ENCODE assay signal across 20 mouse cellular contexts in genomic region chr14:122833666-122834065, GRCm38 (mm10).
DNase-seq lines count a peak whose midpoint lies in the region; TF ChIP-seq lines count a peak whose summit lies in the region.
"Had no signal": no experiment of that assay in that cellular context is flagged by ENCODE, and none has a peak within 500 bp of the region (broad histone marks: within the 10 kb centered on the region; RNA-seq: fewer than 3 reads in every experiment).

No protein-coding gene starts in this region.

- TF ChIP-seq EP300 in MEL (IDR thresholded peaks at IDR 0.05; ENCODE audit: low read depth in 1 of 2, low read length in 2 of 2) = no peak

- TF ChIP-seq RAD21 in MEL (IDR thresholded peaks at IDR 0.05; ENCODE audit: low read depth, low read length) = no peak

- peaks cover 0 to 5% of the 10 kb centered on the region in 2 experiments; a peak in 2 of 4 replicates for H3K36me3 ChIP-seq in MEL (ENCODE audit: control insufficient read depth in 1 of 2, insufficient read depth in 2 of 2, low read length in 2 of 2)
- H3K36me3 ChIP-seq: heart, embryonic 10.5 days; heart, embryonic 13.5 days; hindbrain, embryonic 12.5 days; hindbrain, embryonic 15.5 days had no signal

- TF ChIP-seq POLR2A in MEL (IDR thresholded peaks at IDR 0.05; ENCODE audit: control insufficient read depth in 1 of 2, insufficient read depth in 1 of 2, low read depth in 1 of 2, low read length in 2 of 2, poor library complexity in 1 of 2) = no peak

- no peak for TF ChIP-seq CTCF in MEL (IDR thresholded peaks at IDR 0.05 in 2 of 3, conservative IDR thresholded peaks at IDR 0.05 in 1 of 3; ENCODE audit: control insufficient read depth in 1 of 3, insufficient read depth in 1 of 3, low read depth in 2 of 3, low read length in 3 of 3, poor library complexity in 1 of 3, severe bottlenecking in 1 of 3)

- no peaks in the 10 kb centered on the region for H3K9me3 ChIP-seq in MEL (replicated peaks; ENCODE audit: insufficient read depth, low read length)
- H3K9me3 ChIP-seq: heart, embryonic 10.5 days; heart, embryonic 13.5 days; hindbrain, embryonic 12.5 days had no signal

- H3K9ac ChIP-seq in MEL (ENCODE audit: control insufficient read depth, low read depth, low read length, poor library complexity, severe bottlenecking) = no peak overlapping the region
- H3K9ac ChIP-seq: forebrain, postnatal 0 days; heart, embryonic 13.5 days; hindbrain, embryonic 12.5 days; hindbrain, embryonic 15.5 days had no signal

- H3K4me1 ChIP-seq in MEL (ENCODE audit: control insufficient read depth in 1 of 2, insufficient read depth in 2 of 2, low read length in 2 of 2) = peaks cover 3 to 7% of the 10 kb centered on the region in 2 experiments; a peak in 3 of 4 replicates
- H3K4me1 ChIP-seq: heart, embryonic 10.5 days; hindbrain, embryonic 15.5 days had no signal

- H3K79me2 ChIP-seq in MEL (ENCODE audit: control insufficient read depth, insufficient read depth, low read length, poor library complexity) = no peaks in the 10 kb centered on the region

- DNase-seq in 3T3-L1 (ENCODE audit: low read depth, low spot score) = peak; percentile 64
- DNase-seq in MEL (ENCODE audit: low read depth, low spot score) = peak; percentile 48
- DNase-seq in NIH3T3 (ENCODE audit: low read depth) = peak; percentile 59
- DNase-seq in testis, postnatal 10 days (ENCODE audit: low spot score) = no peak
- DNase-seq in left cerebral cortex, adult 8-10 months (ENCODE audit: low spot score in 2 of 2) = no peak
- DNase-seq in right cerebral cortex, postnatal 4 days = no peak
- DNase-seq: adrenal gland, postnatal 25 days; cerebellum, adult 11-12 months; cerebellum, adult 8-10 months; cerebellum, postnatal 10 days; cerebellum, postnatal 36 days; embryo, embryonic 11 days; forebrain, postnatal 0 days; gastrocnemius, postnatal 36 days; heart, adult 2 months; kidney, adult 8-10 months had no signal

- peak overlapping the region; percentile 30 for H3K27ac ChIP-seq in MEL (ENCODE audit: control insufficient read depth, low read depth, low read length)
- H3K27ac ChIP-seq: heart, adult 2 months; heart, embryonic 10.5 days; heart, embryonic 13.5 days; hindbrain, embryonic 12.5 days; hindbrain, embryonic 15.5 days had no signal

- H3K4me3 ChIP-seq in MEL (ENCODE audit: control insufficient read depth in 1 of 2, insufficient read depth in 1 of 2, low read depth in 2 of 2, low read length in 2 of 2) = no peak overlapping the region
- H3K4me3 ChIP-seq: heart, adult 2 months; heart, embryonic 10.5 days; heart, embryonic 13.5 days; hindbrain, embryonic 12.5 days; hindbrain, embryonic 15.5 days had no signal

- H3K27me3 ChIP-seq in MEL (ENCODE audit: control insufficient read depth in 1 of 2, insufficient read depth in 2 of 2, low read length in 2 of 2) = no peaks in the 10 kb centered on the region
- H3K27me3 ChIP-seq: heart, embryonic 13.5 days; hindbrain, embryonic 12.5 days; hindbrain, embryonic 15.5 days had no signal

TF ChIP-seq in MEL, 35 proteins besides CTCF, POLR2A, EP300 and RAD21:
- TF ChIP-seq ZC3H11A (IDR thresholded peaks at IDR 0.05; ENCODE audit: low read depth, low read length) (no peak), NELFE (IDR thresholded peaks at IDR 0.05; ENCODE audit: low read depth, low read length) (0 out of 2 replicates have a peak, but pooled peaks have one; percentile 9), JUND (IDR thresholded peaks at IDR 0.05; ENCODE audit: low read depth, low read length) (no peak)

Comparison
In these comparisons a context has a peak if more than half of its experiments do, and no peak if none do; other contexts are left out.
1. DNase-seq: peak in 3T3-L1 (single experiment), MEL (single experiment) and NIH3T3 (single experiment); none in testis, postnatal 10 days (single experiment), left cerebral cortex, adult 8-10 months (0 of 2) and right cerebral cortex, postnatal 4 days (single experiment).